Mouse (Mus musculus) testis, adult 2 months (tissue): ENCODE measurements around the gene Mtmr3.

Source experiments
- CTCF ChIP-seq: fragments of 200-500 bp; IDR thresholded peaks from 2 replicates; pipeline ENCODE4 v1.5.1; 2012; ENCODE audit warnings: low read depth, mild to moderate bottlenecking, inconsistent platforms, low read length, moderate library complexity; ENCODE audit not compliant: control insufficient read depth, insufficient read depth, insufficient replicate concordance
- POLR2A ChIP-seq: fragments of 200-500 bp; IDR thresholded peaks from 2 replicates; pipeline ENCODE4 v1.6.1; 2012; ENCODE audit warnings: low read depth, mild to moderate bottlenecking, inconsistent platforms, low read length, moderate library complexity; ENCODE audit not compliant: control insufficient read depth

DNA sequence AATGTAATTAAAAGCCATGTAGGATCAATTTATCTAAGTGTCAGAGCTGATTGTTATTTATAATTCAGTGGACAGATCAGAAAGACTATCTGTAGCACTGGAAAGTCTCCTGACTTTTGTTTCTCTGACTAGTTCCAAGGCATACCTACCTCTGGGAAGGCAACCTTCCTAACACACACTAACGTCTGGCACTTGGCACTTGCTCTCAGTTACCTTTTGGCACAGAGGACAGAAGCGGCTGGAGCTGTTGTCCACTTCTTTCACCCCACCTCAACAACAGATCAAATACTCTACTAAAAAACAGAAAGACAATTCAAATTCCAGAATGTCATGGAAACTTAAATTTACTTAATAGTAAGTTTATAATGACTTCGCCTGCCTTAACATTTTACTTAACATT is 48.7 kb downstream of the Mtmr3 start:
- TF ChIP-seq CTCF = no peak
- no peak for TF ChIP-seq POLR2A
